Mouse (Mus musculus): ENCODE results near the gene Xpr1.

DNA sequence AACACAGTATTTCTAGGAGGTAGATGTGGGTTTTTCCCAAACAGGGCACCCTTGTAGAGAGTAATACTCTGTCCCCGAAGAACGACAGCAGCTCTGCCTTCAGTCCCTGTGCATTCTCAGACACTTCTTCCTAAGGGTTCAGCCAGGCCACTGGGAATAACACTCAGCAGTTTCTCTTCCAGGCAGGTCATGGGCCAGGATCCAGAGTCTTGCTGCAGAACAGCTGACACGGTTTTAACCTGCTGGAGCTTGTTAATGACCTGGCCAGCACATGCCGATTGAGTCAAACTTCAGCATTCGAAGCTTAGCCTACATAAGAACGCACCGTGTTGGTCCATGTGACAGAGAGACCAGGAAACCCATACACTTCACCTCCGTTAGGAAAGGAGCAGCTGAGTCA, 36.0 kb upstream of the Xpr1 start:
- no peak for TF ChIP-seq POLR2A (IDR thresholded peaks at IDR 0.05; ENCODE audit: insufficient read depth, low read depth, low read length)
- TF ChIP-seq CTCF (IDR thresholded peaks at IDR 0.05; ENCODE audit: insufficient read depth, low read depth, low read length), result no peak

Data from olfactory bulb, adult 2 months (tissue).